Mouse (Mus musculus) limb, embryonic 14.5 days (tissue): ENCODE measurements around the gene Pabpn1. TPM values are rescaled to one million over a fixed set of nuclear protein-coding genes. Genes with fewer than 3 reads are reported as not detected.
A peak's percentile ranks its signal among the peaks of the same experiment; 100 is the strongest.
"Not testable (repeated sequence)": the region's sequence is repeated elsewhere in the genome, so short reads cannot be mapped to it uniquely, and the experiment has no call there.

ENCODE experiments used
- ATAC-seq: fragments of 200-750 bp; cut with Nextera tagmentation; 2 replicates; pipeline ENCODE4 v1.8.0; 2017; ENCODE audit warnings: low read depth, moderate number of reproducible peaks, moderate TSS enrichment; ENCODE audit not compliant: low FRiP score
- DNase-seq: peaks from one replicate; pipeline ENCODE4 v3.0.0-alpha.2; 2015; ENCODE audit warnings: low spot score
- H3K27ac ChIP-seq: fragments of 300-500 bp; sonication (generic); replicated peaks from 2 replicates; pipeline ENCODE4 v1.5.1; 2014; ENCODE audit warnings: low read depth, mild to moderate bottlenecking, low read length, moderate library complexity, mixed read lengths
- H3K27me3 ChIP-seq: fragments of 300-500 bp; sonication (generic); 2 replicates; pipeline ENCODE4 v1.6.1; 2014; ENCODE audit warnings: low read length, mixed read lengths; ENCODE audit not compliant: control insufficient read depth, insufficient read depth
- H3K36me3 ChIP-seq: fragments of 300-500 bp; sonication (generic); 2 replicates; pipeline ENCODE4 v1.6.1; 2014; ENCODE audit warnings: mild to moderate bottlenecking, low read length, moderate library complexity, mixed read lengths; ENCODE audit not compliant: control insufficient read depth, insufficient read depth
- H3K4me1 ChIP-seq: fragments of 300-500 bp; sonication (generic); 2 replicates; pipeline ENCODE4 v1.6.1; 2014; ENCODE audit warnings: antibody characterized with exemption, low read length, mixed read lengths; ENCODE audit not compliant: control insufficient read depth, insufficient read depth
- H3K4me2 ChIP-seq: fragments of 300-500 bp; sonication (generic); replicated peaks from 2 replicates; pipeline ENCODE4 v1.6.1; 2014; ENCODE audit warnings: low read depth, mild to moderate bottlenecking, low read length, moderate library complexity; ENCODE audit not compliant: severe bottlenecking
- H3K4me3 ChIP-seq: fragments of 300-500 bp; sonication (generic); replicated peaks from 2 replicates; pipeline ENCODE4 v1.5.1; 2014; ENCODE audit warnings: low read length
- H3K9ac ChIP-seq: fragments of 300-500 bp; sonication (generic); 2 replicates; pipeline ENCODE4 v1.6.1; 2014; ENCODE audit warnings: mild to moderate bottlenecking, low read depth, low read length, moderate library complexity; ENCODE audit not compliant: severe bottlenecking
- H3K9me3 ChIP-seq: fragments of 300-500 bp; sonication (generic); 2 replicates; pipeline ENCODE4 v1.6.1; 2016; ENCODE audit warnings: low read length; ENCODE audit not compliant: control insufficient read depth
- POLR2A ChIP-seq: fragments of 200-500 bp; IDR thresholded peaks from 2 replicates; pipeline ENCODE4 v1.8.0; 2012; ENCODE audit warnings: inconsistent platforms, mild to moderate bottlenecking, moderate library complexity, borderline replicate concordance; ENCODE audit not compliant: insufficient read depth, insufficient read length; ENCODE audit errors: extremely low read depth
- WGBS: fragments of 180-500 bp; shearing (Covaris S2); extraction: QIAGEN DNeasy Blood & Tissue Kit; methylation state at CpG from one replicate; pipeline ENCODE4 v1.1.7; 2014; 5-methylcytosine and 5-hydroxymethylcytosine counted together
- polyA plus RNA-seq, 2 experiments: library from polyadenylated mRNA; depleted of rRNA in 1 of 2; stranded (reverse) in 1 of 2; unstranded in 1 of 2; fragments of >200 nt; fragmentation: Nextera tagmentation in 1 of 2; extraction: Ambion mirVana in 1 of 2; gene quantifications; 2 replicates each; pipeline versions ENCODE4 v1.2.1 to v1.2.3; 2012 to 2014

Gene Pabpn1
- polyA plus RNA-seq, 2 experiments = 137 to 495 TPM

GRCm38 (mm10) chr14:54943971-54944370 is 51.7 kb downstream of the Pabpn1 start:
- Histone ChIP-seq H3K9me3 (no peaks in the 10 kb centered on the region), H3K4me3 (no peak overlapping the region), H3K4me1 (no peaks in the 10 kb centered on the region), H3K9ac (no peak overlapping the region), H3K27ac (no peak overlapping the region), H3K36me3 (no peaks in the 10 kb centered on the region), H3K27me3 (no peaks in the 10 kb centered on the region), H3K4me2 (no peak overlapping the region)
- ATAC-seq (no peak), DNase-seq (no peak)
- TF ChIP-seq POLR2A = no peak
- WGBS = 87% methylated on average over 7 of the region's 7 CpGs

DNA sequence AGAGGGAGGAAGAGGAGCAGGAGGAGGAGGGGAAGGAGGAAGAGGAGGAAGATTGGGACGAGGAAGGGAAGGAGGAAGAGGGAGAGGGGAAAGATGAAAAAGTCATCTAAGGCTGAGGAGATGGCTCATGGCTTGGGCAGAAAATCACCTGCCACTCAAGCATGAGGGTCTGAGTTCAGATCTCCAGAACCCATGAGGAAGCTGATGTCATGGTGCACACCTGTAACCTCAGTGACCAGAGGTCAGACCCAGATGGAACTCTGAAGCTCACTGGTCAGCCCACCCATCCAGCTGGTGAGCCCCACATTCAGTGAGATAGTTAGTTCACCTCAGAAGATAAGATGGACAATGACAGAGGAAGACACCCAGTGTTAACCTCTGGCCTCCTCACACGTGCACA is 52.6 kb downstream of the Pabpn1 start:
- H3K27me3 ChIP-seq = no peaks in the 10 kb centered on the region
- H3K4me3 ChIP-seq = no peak overlapping the region
- no peaks in the 10 kb centered on the region for H3K9me3 ChIP-seq
- WGBS = 72% methylated on average over 2 of the region's 2 CpGs
- no peak overlapping the region for H3K4me2 ChIP-seq
- H3K4me1 ChIP-seq = no peaks in the 10 kb centered on the region
- no peak for TF ChIP-seq POLR2A
- DNase-seq (no peak), ATAC-seq (no peak)
- H3K27ac ChIP-seq = no peak overlapping the region
- H3K9ac ChIP-seq = no peak overlapping the region
- H3K36me3 ChIP-seq = no peaks in the 10 kb centered on the region

DNA sequence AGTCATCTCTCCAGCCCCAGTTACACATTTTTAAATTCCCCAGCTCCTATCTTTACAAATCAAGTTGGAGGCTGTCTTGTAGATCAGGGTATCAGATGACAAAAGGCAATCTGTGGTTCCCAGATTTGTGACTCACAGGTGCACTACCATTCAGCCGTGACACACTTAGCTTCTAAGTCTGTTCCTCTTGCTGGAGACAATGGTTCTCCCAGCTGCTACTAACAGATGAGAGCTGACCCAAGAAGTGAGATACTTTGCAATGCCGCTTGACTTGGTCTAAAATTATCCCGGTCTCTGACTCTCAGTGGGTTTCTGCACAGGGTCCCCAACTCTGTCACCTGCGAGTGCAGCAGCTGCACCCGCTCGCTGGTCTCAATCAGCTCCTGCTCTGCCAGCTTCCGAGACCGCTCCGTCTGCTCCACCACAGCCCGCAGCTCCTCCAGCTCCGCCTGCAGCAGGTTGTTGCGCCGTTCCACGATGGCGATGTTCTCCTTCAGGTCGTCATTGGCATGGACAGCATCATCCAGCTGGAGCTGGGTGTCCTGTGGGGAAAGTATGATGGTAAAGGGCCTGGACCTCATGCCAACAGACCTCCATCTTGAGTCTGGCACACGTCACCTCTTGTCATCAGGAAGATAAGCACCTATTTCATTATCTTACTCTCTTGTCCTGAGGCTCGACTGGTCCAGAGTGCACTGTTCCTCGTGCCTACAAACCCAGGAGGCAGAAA is 53.8 kb downstream of the Pabpn1 start:
- H3K4me3 ChIP-seq = no peak overlapping the region
- no peak overlapping the region for H3K27ac ChIP-seq
- H3K4me2 ChIP-seq = no peak overlapping the region
- DNase-seq = no peak
- H3K4me1 ChIP-seq = no peaks in the 10 kb centered on the region
- no peaks in the 10 kb centered on the region for H3K27me3 ChIP-seq
- H3K36me3 ChIP-seq = no peaks in the 10 kb centered on the region
- no peak overlapping the region for H3K9ac ChIP-seq
- TF ChIP-seq POLR2A = no peak
- 69% methylated on average over 19 of the region's 19 CpGs for WGBS
- ATAC-seq = peak; percentile 68; the same call in 1 of the 2 replicates
- H3K9me3 ChIP-seq = no peaks in the 10 kb centered on the region

DNA sequence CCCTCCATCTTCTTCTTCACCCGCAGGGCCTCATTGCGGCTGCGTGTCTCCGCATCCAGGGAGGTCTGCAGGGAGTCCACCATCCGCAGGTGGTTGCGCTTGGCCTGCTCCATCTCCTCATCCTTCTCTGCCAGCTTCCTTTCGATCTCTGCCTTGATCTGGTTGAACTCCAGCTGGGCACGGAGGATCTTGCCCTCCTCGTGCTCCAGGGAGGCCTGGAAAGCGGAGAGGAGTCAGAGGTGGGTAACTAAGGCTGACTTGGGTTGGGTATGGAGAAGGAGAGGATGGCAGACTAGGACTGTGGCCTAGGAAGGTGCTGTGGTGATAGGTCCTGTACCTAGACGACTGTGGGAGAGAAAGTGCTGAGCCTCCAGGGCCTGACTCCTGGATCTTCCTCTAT is 54.7 kb downstream of the Pabpn1 start:
- H3K9ac ChIP-seq, H3K9me3 ChIP-seq, H3K27ac ChIP-seq, H3K4me2 ChIP-seq, DNase-seq, H3K27me3 ChIP-seq, H3K36me3 ChIP-seq, H3K4me3 ChIP-seq, H3K4me1 ChIP-seq, ATAC-seq: not testable (repeated sequence)
- whole genome bisulfite sequencing = 81% methylated on average over 6 of the region's 11 CpGs

Other genes with a start within 250 kb of the Pabpn1 start
- gene 1700123O20Rik, start 206.3 kb upstream of the Pabpn1 start, polyA plus RNA-seq (2012; rRNA removed) = 75.3 and 82.3 TPM in 2 replicates
- 86.9 and 90.2 TPM in 2 replicates for gene 1700123O20Rik, start 206.3 kb upstream of the Pabpn1 start, polyA plus RNA-seq (2014; fragmentation: Nextera tagmentation; extraction: Ambion mirVana)
- 280 and 297 TPM in 2 replicates for gene Acin1, start 205.6 kb upstream of the Pabpn1 start, polyA plus RNA-seq (2012; rRNA removed)
- 99.4 and 118 TPM in 2 replicates for gene Acin1, start 205.6 kb upstream of the Pabpn1 start, polyA plus RNA-seq (2014; fragmentation: Nextera tagmentation; extraction: Ambion mirVana)
- 0.04 and 0.06 TPM in 2 replicates for gene Gm29776, start 193.7 kb upstream of the Pabpn1 start, polyA plus RNA-seq (2012; rRNA removed)
- 0.21 TPM in 1 of 2 replicates, not detected in the other for gene Gm29776, start 193.7 kb upstream of the Pabpn1 start, polyA plus RNA-seq (2014; fragmentation: Nextera tagmentation; extraction: Ambion mirVana)
- 0.23 and 0.36 TPM in 2 replicates for gene Cebpe, start 180.3 kb upstream of the Pabpn1 start, polyA plus RNA-seq (2012; rRNA removed)
- gene Cebpe, start 180.3 kb upstream of the Pabpn1 start, polyA plus RNA-seq (2014; fragmentation: Nextera tagmentation; extraction: Ambion mirVana) = 0.17 and 0.30 TPM in 2 replicates
- 5.8 and 6.9 TPM in 2 replicates for gene Slc7a8, start 110.6 kb upstream of the Pabpn1 start, polyA plus RNA-seq (2012; rRNA removed)
- gene Slc7a8, start 110.6 kb upstream of the Pabpn1 start, polyA plus RNA-seq (2014; fragmentation: Nextera tagmentation; extraction: Ambion mirVana) = 4.5 and 4.7 TPM in 2 replicates
- not detected in 2 replicates for gene Rnf212b, start 78.4 kb upstream of the Pabpn1 start, polyA plus RNA-seq (2012; rRNA removed)
- gene Rnf212b, start 78.4 kb upstream of the Pabpn1 start, polyA plus RNA-seq (2014; fragmentation: Nextera tagmentation; extraction: Ambion mirVana) = not detected in 2 replicates
- gene Homez, start 21.5 kb upstream of the Pabpn1 start, polyA plus RNA-seq (2012; rRNA removed) = 5.9 and 6.3 TPM in 2 replicates
- gene Homez, start 21.5 kb upstream of the Pabpn1 start, polyA plus RNA-seq (2014; fragmentation: Nextera tagmentation; extraction: Ambion mirVana) = 9.0 and 9.2 TPM in 2 replicates
- 7.0 and 8.0 TPM in 2 replicates for gene Ppp1r3e, start 14.9 kb upstream of the Pabpn1 start, polyA plus RNA-seq (2012; rRNA removed)
- gene Ppp1r3e, start 14.9 kb upstream of the Pabpn1 start, polyA plus RNA-seq (2014; fragmentation: Nextera tagmentation; extraction: Ambion mirVana) = 0.86 and 1.4 TPM in 2 replicates
- gene Bcl2l2, start 9.1 kb upstream of the Pabpn1 start, polyA plus RNA-seq (2012; rRNA removed) = 44.4 and 46.6 TPM in 2 replicates
- 5.4 and 5.5 TPM in 2 replicates for gene Bcl2l2, start 9.1 kb upstream of the Pabpn1 start, polyA plus RNA-seq (2014; fragmentation: Nextera tagmentation; extraction: Ambion mirVana)
- 0.16 and 1.7 TPM in 2 replicates for gene Gm20521, start 9.1 kb upstream of the Pabpn1 start, polyA plus RNA-seq (2012; rRNA removed)
- gene Gm20521, start 9.1 kb upstream of the Pabpn1 start, polyA plus RNA-seq (2014; fragmentation: Nextera tagmentation; extraction: Ambion mirVana) = 0.19 TPM in 1 of 2 replicates, not detected in the other
- 403 and 594 TPM in 2 replicates for gene Slc22a17, start 20.6 kb downstream of the Pabpn1 start, polyA plus RNA-seq (2012; rRNA removed)
- 57.9 and 64.3 TPM in 2 replicates for gene Slc22a17, start 20.6 kb downstream of the Pabpn1 start, polyA plus RNA-seq (2014; fragmentation: Nextera tagmentation; extraction: Ambion mirVana)
- 117 and 171 TPM in 2 replicates for gene Efs, start 33.6 kb downstream of the Pabpn1 start, polyA plus RNA-seq (2012; rRNA removed)
- 58.9 and 66.9 TPM in 2 replicates for gene Efs, start 33.6 kb downstream of the Pabpn1 start, polyA plus RNA-seq (2014; fragmentation: Nextera tagmentation; extraction: Ambion mirVana)
- 0.31 and 0.77 TPM in 2 replicates for gene Il25, start 40.2 kb downstream of the Pabpn1 start, polyA plus RNA-seq (2012; rRNA removed)
- 0.19 TPM in 1 of 2 replicates, not detected in the other for gene Il25, start 40.2 kb downstream of the Pabpn1 start, polyA plus RNA-seq (2014; fragmentation: Nextera tagmentation; extraction: Ambion mirVana)
- gene Cmtm5, start 43.8 kb downstream of the Pabpn1 start, polyA plus RNA-seq (2012; rRNA removed) = 22.7 and 35.5 TPM in 2 replicates
- 18.6 and 20.1 TPM in 2 replicates for gene Cmtm5, start 43.8 kb downstream of the Pabpn1 start, polyA plus RNA-seq (2014; fragmentation: Nextera tagmentation; extraction: Ambion mirVana)
- gene Myh6, start 74.4 kb downstream of the Pabpn1 start, polyA plus RNA-seq (2012; rRNA removed) = 0.77 and 2.1 TPM in 2 replicates
- gene Myh6, start 74.4 kb downstream of the Pabpn1 start, polyA plus RNA-seq (2014; fragmentation: Nextera tagmentation; extraction: Ambion mirVana) = 4.8 and 7.3 TPM in 2 replicates
- not detected in 2 replicates for gene Gm17428, start 84.4 kb downstream of the Pabpn1 start, polyA plus RNA-seq (2012; rRNA removed)
- not detected in 2 replicates for gene Gm17428, start 84.4 kb downstream of the Pabpn1 start, polyA plus RNA-seq (2014; fragmentation: Nextera tagmentation; extraction: Ambion mirVana)
- 29.5 and 59.8 TPM in 2 replicates for gene Myh7, start 102.1 kb downstream of the Pabpn1 start, polyA plus RNA-seq (2012; rRNA removed)
- 40.0 and 55.3 TPM in 2 replicates for gene Myh7, start 102.1 kb downstream of the Pabpn1 start, polyA plus RNA-seq (2014; fragmentation: Nextera tagmentation; extraction: Ambion mirVana)
- 43.2 and 62.6 TPM in 2 replicates for gene Ngdn, start 123.0 kb downstream of the Pabpn1 start, polyA plus RNA-seq (2012; rRNA removed)
- gene Ngdn, start 123.0 kb downstream of the Pabpn1 start, polyA plus RNA-seq (2014; fragmentation: Nextera tagmentation; extraction: Ambion mirVana) = 66.8 and 74.3 TPM in 2 replicates
- gene Zfhx2, start 199.8 kb downstream of the Pabpn1 start, polyA plus RNA-seq (2012; rRNA removed) = 5.3 and 6.1 TPM in 2 replicates
- 3.7 and 4.7 TPM in 2 replicates for gene Zfhx2, start 199.8 kb downstream of the Pabpn1 start, polyA plus RNA-seq (2014; fragmentation: Nextera tagmentation; extraction: Ambion mirVana)
- 11.9 and 12.4 TPM in 2 replicates for gene Thtpa, start 202.3 kb downstream of the Pabpn1 start, polyA plus RNA-seq (2012; rRNA removed)
- 19.9 and 20.3 TPM in 2 replicates for gene Thtpa, start 202.3 kb downstream of the Pabpn1 start, polyA plus RNA-seq (2014; fragmentation: Nextera tagmentation; extraction: Ambion mirVana)
- 22.9 and 31.4 TPM in 2 replicates for gene Ap1g2, start 214.1 kb downstream of the Pabpn1 start, polyA plus RNA-seq (2012; rRNA removed)
- gene Ap1g2, start 214.1 kb downstream of the Pabpn1 start, polyA plus RNA-seq (2014; fragmentation: Nextera tagmentation; extraction: Ambion mirVana) = 19.5 and 20.4 TPM in 2 replicates
- gene Jph4, start 224.4 kb downstream of the Pabpn1 start, polyA plus RNA-seq (2012; rRNA removed) = 10.4 and 11.2 TPM in 2 replicates
- 2.5 and 3.0 TPM in 2 replicates for gene Jph4, start 224.4 kb downstream of the Pabpn1 start, polyA plus RNA-seq (2014; fragmentation: Nextera tagmentation; extraction: Ambion mirVana)